Mouse (Mus musculus): ENCODE measurements around the gene Knstrn.
A peak's percentile ranks its signal among the peaks of the same experiment; 100 is the strongest.

The Knstrn gene

GRCm38 (mm10) chr2:118861454-118862339 is 47.9 kb downstream of the Knstrn start, which contains the start of gene Ivd:
Gene Ivd, plus strand, starts transcription at chr2:118861954.
- peak; percentile 93 for DNase-seq (ENCODE audit: low spot score)

DNA sequence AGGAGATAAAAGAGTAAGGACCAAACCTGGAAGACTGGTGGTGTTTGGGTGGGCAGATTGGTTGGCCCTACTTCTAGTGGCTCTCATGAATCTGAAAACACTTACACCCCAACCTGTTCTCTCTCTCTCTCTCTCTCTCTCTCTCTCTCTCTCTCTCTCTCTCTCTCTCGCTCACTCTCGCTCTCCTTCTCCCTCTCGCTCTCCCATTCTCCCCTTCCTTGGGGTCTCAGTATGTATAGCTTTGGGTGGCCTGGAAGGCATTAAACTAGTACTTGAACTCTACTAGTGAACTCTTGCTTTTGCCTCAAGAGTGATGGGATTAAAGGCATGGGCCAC is 48.5 kb downstream of the Knstrn start:
- DNase-seq (ENCODE audit: low spot score), result no peak

DNA sequence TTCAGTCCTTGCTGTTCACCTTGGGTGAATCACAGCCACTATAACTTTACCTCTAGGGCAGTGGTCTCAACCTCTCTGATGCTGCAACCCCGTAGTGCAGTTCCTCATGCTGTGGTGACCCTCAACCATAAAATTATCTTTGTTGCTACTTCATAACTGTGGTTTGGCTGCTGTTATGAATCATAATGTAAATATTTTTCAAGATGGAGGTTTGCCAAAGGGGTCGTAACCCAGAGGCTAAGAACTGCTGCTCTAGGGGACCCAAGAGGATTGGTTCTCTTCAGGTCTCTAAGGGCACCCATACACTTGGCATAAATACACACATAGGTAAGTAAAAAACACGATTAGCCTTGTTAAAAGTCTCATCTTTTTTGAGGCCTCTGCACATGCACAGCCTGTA is 56.8 kb downstream of the Knstrn start:
- DNase-seq (ENCODE audit: low spot score), result no peak

DNA sequence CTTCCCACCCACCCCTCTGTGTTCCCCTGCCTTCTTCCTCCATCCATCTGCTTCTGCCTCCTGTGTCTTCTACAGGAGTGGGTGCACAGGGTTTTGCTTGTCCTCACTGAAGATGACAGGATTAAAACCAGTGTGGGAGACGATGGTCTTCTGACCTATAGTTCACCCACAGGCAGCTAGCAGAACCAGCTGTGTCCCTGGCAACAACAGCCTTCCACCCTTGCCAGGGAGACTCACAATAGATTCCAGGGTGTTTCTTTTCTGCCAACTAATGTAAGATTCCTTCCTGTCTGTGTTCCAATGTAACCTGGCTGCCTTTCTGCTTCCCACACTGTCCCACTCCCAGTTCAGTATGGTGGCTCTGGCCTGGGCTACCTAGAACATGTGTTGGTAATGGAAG is 57.2 kb downstream of the Knstrn start:
- DNase-seq (ENCODE audit: low spot score), result no peak

- no peak for DNase-seq (ENCODE audit: low spot score)
Measured at GRCm38 (mm10) chr2:118873018-118873417, 59.2 kb downstream of the Knstrn start.

- no peak for DNase-seq (ENCODE audit: low spot score)
Measured at GRCm38 (mm10) chr2:118873890-118874430, 60.2 kb downstream of the Knstrn start.

DNA sequence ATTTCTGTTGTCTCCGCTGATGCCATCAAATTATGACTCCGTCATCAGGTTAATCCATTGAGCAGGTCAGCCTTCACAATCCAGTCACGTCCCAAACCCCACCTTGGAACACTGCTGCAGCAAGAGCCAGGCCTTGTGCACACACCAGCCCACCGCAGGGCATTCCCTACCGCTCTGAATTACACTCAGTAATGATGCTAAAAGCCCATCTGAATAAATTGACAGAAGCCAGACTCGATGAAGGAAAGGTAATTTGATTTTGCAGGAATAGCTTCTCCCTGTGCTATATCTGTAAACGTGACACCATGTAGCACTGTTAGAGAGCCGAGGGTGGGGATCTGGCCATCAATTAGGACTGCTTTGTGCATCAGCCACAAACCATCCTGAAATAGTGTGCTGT is 61.5 kb downstream of the Knstrn start:
- peak; percentile 85 for DNase-seq (ENCODE audit: low spot score)

- DNase-seq (ENCODE audit: low spot score), result no peak
Measured at GRCm38 (mm10) chr2:118876453-118876852, 62.6 kb downstream of the Knstrn start.

GRCm38 (mm10) chr2:118881019-118881418 is 67.2 kb downstream of the Knstrn start:
- peak; percentile 65 for DNase-seq (ENCODE audit: low spot score)

DNA sequence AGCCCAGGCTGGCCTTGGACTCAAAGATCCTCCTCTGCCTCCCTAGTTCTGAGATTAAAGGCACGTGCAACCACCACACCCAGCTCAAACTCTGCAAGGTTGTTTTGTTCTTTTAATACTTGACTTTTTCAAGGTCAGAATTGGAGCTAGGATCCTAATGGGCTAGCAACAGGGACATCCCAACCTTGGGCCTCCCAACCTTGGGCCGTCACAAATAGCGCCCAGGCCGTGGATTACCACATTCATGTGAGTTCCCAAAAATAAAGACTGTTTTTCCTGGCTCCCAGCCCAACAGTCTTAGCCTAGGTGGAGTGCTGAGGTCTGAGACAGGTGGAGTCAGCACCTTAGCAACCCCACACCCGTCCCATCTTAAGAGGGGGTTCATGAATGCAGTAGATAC is 68.2 kb downstream of the Knstrn start:
- no peak for DNase-seq (ENCODE audit: low spot score)

DNA sequence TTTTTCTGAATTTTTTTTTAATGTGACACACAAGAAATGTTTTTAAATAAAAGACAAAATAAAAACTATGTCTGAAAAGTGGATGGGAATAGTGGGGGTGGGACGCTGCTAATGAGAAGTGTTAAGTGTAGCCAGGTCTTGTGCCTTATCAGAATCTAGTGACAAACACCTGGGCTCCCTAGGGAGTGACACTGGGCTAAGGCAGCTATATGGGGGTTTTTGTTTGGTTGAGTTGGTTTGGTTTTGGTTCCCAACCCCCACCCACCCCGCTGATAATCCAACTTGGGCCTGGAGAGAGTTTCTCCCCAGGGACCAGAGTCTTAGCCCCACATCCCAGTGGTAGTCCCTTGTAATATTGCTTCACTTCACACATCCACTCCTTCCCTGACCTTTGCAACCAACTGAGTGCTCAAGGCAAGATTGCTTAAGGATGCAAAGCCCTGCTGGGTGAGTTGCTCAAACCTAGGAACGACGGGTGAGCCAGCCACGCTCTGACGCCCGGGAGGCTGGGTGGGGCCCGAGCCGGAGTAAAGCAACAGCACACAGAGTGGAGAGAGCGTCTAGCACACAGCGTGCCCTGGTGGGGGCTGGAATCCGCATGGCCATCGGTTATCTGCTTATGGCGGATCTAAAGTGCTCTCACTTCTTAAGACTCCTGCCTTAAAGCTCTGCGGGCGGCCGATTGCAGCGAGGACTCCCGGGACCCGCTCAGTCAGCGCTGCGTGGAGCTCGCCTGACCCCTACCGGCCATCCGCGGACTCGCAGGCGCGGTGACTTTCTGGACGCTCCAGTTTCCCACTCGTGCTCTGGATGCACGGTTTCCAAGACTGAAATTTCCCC is 69.3 kb downstream of the Knstrn start:
- DNase-seq (ENCODE audit: low spot score), result peak; percentile 82

GRCm38 (mm10) chr2:118887440-118887839 is 73.6 kb downstream of the Knstrn start:
- DNase-seq (ENCODE audit: low spot score), result no peak

DNA sequence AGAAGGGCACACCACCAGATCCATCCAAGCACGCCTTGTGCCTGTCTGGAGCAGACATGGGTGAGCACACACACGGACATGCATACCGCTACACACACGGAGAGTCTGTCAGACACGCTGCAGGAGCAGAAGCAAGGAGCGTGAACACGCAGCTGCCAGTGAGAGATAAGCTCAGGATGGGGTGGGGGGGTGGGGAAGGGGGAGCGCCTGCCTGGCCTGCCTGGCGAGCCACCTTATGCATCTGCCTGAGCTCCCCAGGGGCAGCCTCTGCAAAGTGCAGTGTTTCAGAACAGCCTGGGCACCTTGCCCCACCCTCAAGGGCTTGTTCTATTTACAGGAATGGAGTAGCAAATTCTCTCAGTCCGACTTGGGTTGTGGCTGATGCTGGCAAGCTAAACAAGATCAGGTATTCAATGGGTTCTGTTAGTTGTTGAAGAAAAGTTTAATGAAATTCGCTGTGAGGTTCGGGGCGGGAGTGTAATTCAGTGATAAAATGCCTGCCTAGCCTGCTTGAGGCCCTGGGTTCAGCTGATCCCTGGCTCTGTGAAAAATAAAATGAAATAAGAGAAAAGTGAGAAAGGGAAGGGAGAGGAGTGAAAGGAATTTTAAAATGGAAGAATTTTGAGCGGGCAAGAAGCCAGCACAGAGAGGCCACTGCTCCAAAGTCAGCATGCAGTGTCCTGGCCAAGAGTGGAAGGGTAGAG is 74.2 kb downstream of the Knstrn start:
- DNase-seq (ENCODE audit: low spot score), result peak; percentile 47

- DNase-seq (ENCODE audit: low spot score), result no peak
Measured at GRCm38 (mm10) chr2:118891173-118891572, 77.4 kb downstream of the Knstrn start.

GRCm38 (mm10) chr2:118895990-118896913 is 82.4 kb downstream of the Knstrn start:
- peak; percentile 40 for DNase-seq (ENCODE audit: low spot score)

DNA sequence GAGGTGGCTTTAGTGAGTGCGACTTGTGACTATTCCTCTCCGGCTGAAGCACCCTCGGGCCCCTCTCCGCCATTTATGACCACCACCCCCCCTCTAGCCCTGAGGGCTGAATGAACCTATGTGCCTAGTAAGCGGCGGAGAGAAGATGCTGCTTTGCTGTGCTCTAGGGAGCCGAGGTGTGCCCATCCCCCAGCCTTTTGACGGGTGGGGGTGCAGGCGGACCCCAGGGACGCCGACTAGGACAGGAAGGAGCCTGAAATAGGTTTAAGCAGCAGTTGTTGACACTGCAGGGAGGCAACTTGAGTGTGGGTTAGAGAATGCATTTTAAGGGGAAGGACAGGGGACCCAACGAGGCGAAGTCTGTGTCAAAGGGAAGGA is 83.1 kb downstream of the Knstrn start:
- DNase-seq (ENCODE audit: low spot score), result peak; percentile 30

DNA sequence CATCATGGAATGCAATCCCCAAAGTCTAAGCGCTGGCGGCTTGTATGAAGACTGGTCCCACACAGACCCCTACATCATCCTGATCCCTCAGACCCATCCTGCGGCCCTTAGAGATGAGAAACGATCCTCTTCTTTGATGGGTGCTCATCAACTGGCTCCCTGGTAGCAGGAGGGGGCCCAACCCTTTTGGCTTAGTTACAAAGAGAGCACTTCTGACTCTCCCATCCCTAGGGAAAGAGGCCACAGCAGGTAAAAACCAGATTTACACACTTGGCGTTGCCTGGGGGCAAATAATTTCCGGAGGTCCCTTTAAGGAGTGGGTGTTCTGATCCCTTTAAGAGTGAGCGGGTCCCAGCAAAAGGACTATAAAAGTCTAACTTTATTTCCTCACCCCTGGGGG is 83.6 kb downstream of the Knstrn start:
- DNase-seq (ENCODE audit: low spot score), result no peak

DNA sequence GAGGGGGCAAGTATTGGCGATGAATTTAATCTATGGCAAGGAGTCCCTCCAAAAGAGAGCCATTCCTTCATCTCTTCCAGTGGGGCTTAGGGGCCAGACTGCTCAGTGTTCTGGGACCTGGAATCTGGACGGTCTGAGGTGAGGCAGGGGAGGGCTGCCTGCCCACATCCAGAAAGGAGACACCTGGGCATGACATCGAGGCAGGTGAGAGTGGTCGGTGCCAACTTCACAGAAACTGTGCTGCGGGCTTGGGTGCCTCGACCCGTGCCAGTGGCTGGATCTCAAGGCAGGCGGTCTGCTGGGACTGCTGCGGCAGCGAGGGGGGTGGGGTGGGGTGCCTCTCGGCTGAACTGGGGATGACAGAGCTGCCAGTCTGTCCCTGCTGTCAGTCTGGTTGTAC is 84.0 kb downstream of the Knstrn start:
- DNase-seq (ENCODE audit: low spot score), result no peak

DNA sequence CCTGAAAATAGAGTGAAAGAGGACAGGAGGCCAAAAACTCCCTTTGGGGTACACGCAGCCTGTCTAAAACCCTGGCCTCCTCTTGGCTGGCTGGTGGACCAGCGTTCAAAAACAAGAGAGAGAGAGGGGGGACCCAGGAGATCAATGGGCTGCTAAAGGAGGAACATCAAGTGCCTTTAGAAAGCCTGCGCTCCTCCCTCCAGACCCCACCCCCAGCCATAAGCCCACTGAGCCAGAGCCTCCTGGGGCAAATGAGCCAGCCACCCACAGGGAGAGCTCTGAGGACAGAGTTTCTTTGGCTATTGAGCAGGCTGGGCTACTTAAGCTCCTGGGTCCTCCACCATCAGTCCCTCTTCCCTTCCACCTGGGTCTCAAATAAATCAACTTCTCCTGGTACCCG is 85.0 kb downstream of the Knstrn start:
- no peak for DNase-seq (ENCODE audit: low spot score)

DNA sequence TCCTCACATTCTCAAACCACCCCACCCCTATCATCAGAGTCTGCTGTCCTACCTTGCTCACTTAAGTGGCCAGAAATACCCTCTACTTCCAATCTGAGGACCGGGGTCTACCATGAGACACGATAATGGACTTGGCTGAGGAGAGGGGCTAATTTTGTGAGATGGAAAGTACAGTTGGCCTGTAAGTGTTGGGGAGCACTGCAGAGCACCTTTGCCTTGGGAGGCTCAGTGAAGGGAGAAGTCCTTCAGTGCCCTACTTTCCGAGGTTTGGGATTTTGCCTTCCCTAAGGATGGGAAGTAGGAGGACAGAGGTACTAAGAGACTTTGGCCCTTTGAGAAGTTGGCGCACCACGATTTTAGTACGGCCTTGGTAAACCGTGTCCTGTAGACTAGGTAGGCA is 85.5 kb downstream of the Knstrn start:
- DNase-seq (ENCODE audit: low spot score), result no peak
